Mouse (Mus musculus) G1E (cell line): ENCODE results near the gene Crb3.

ENCODE experiments used
- CTCF ChIP-seq: IDR thresholded peaks from 2 replicates; pipeline ENCODE4 v1.5.1; 2012; ENCODE audit warnings: low read depth, low read length, inconsistent platforms, mixed read lengths
- GATA1 ChIP-seq: IDR thresholded peaks from 2 replicates; pipeline ENCODE4 v1.6.1; 2012; ENCODE audit warnings: borderline replicate concordance, low read length, inconsistent platforms, mixed read lengths
- GATA2 ChIP-seq: IDR thresholded peaks from 2 replicates; pipeline ENCODE4 v1.6.1; 2012; ENCODE audit warnings: low read depth, low read length, inconsistent platforms, borderline replicate concordance
- POLR2AphosphoS5 ChIP-seq: IDR thresholded peaks from 2 replicates; pipeline ENCODE4 v1.6.1; 2012; ENCODE audit warnings: low read depth, low read length, inconsistent platforms; ENCODE audit not compliant: insufficient replicate concordance
- TAL1 ChIP-seq: conservative IDR thresholded peaks from 2 replicates; pipeline ENCODE4 v1.6.1; 2012; ENCODE audit warnings: low read depth, low read length, inconsistent platforms, mixed read lengths

DNA sequence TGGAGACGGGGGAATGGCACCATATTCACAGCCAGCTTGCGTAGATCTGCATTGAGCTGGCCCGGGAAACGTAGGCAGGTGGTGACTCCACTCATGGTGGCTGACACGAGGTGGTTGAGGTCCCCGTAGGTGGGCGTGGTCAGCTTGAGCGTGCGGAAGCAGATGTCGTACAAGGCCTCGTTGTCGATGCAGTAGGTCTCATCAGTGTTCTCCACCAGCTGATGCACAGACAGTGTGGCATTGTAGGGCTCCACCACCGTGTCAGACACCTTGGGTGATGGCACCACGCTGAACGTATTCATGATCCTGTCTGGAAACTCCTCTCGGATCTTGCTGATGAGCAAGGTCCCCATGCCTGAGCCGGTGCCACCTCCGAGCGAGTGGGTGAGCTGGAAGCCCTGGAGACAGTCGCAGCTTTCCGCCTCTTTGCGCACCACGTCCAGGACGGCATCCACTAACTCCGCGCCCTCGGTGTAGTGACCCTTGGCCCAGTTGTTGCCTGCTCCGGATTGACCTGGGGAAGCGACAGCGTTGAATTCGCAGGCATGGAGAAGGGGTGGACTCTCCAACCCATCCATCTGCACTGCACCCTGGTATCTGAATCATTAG lies 22.4 kb downstream of the Crb3 start:
- TF ChIP-seq CTCF (no peak), TAL1 (no peak), POLR2AphosphoS5 (no peak), GATA1 (no peak), GATA2 (no peak)
